Mouse (Mus musculus) neural tube, embryonic 15.5 days (tissue): ENCODE data around the gene Sept9. TPM values are rescaled to one million over a fixed set of nuclear protein-coding genes. Genes with fewer than 3 reads are reported as not detected.

Experiments used
- ATAC-seq: fragments of 200-750 bp; cut with Nextera tagmentation; 2 replicates; pipeline ENCODE4 v1.8.0; 2017; ENCODE audit warnings: mild to moderate bottlenecking, moderate TSS enrichment, moderate library complexity; ENCODE audit not compliant: low FRiP score
- H3K27ac ChIP-seq: fragments of 300-500 bp; sonication (generic); replicated peaks from 2 replicates; pipeline ENCODE4 v1.5.1; 2015; ENCODE audit warnings: mild to moderate bottlenecking, inconsistent platforms
- H3K27me3 ChIP-seq: fragments of 300-500 bp; sonication (generic); replicated peaks from 2 replicates; pipeline ENCODE4 v1.6.1; 2015; ENCODE audit warnings: inconsistent platforms
- H3K36me3 ChIP-seq: fragments of 300-500 bp; sonication (generic); 2 replicates; pipeline ENCODE4 v1.6.1; 2015; ENCODE audit warnings: inconsistent platforms
- H3K4me1 ChIP-seq: fragments of 300-500 bp; sonication (generic); 2 replicates; pipeline ENCODE4 v1.6.1; 2015; ENCODE audit warnings: inconsistent platforms
- H3K4me2 ChIP-seq: fragments of 300-500 bp; sonication (generic); 2 replicates; pipeline ENCODE4 v1.6.1; 2015; ENCODE audit warnings: inconsistent platforms, mild to moderate bottlenecking, moderate library complexity
- H3K4me3 ChIP-seq: fragments of 300-500 bp; sonication (generic); replicated peaks from 2 replicates; pipeline ENCODE4 v1.5.1; 2015; ENCODE audit warnings: mild to moderate bottlenecking, inconsistent platforms
- H3K9ac ChIP-seq: fragments of 300-500 bp; sonication (generic); replicated peaks from 2 replicates; pipeline ENCODE4 v1.6.1; 2015; ENCODE audit warnings: mild to moderate bottlenecking, inconsistent platforms
- H3K9me3 ChIP-seq: fragments of 300-500 bp; sonication (generic); replicated peaks from 2 replicates; pipeline ENCODE4 v1.6.1; 2016; ENCODE audit warnings: inconsistent platforms
- WGBS: fragments of 180-500 bp; shearing (Covaris S2); methylation state at CpG from one replicate; pipeline ENCODE4 v1.1.7; 2015; ENCODE audit warnings: mixed read lengths; 5-methylcytosine and 5-hydroxymethylcytosine counted together
- polyA plus RNA-seq: library from polyadenylated mRNA; unstranded; fragments of >200 nt; fragmentation: Nextera tagmentation; extraction: Ambion mirVana; gene quantifications from 2 replicates; pipeline ENCODE4 v1.2.1, GENCODE M21; 2015

The Sept9 gene
- polyA plus RNA-seq, 1 experiment from 2014 or later, result 92.2 TPM

DNA sequence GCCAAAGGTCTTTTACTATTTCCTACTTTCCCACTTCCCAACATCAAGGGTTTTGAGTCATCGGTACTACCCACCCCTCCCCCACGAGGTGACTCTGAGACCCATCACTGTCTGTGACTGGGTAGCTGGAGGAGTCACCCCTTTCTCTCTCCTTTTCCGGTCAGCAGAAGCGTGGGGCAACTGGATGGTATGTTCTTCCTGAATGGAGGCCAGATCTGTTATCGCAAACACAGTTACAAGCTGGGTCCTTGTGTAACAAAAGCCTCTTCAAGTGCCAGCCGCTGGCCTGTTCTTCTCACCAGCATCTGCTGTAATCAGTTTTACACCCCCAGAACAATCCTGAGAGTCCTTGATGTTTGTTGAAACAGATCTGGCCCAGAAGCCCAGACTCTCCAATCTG, 70.5 kb downstream of the Sept9 start:
- Histone ChIP-seq H3K36me3 (no peaks in the 10 kb centered on the region), H3K4me1 (peaks cover 53% of the 10 kb centered on the region), H3K4me3 (no peak overlapping the region), H3K9me3 (no peaks in the 10 kb centered on the region), H3K9ac (no peak overlapping the region), H3K4me2 (no peak overlapping the region), H3K27ac (no peak overlapping the region), H3K27me3 (no peaks in the 10 kb centered on the region)
- ATAC-seq, result no peak
- WGBS, result 53% methylated on average over 6 of the region's 6 CpGs

DNA sequence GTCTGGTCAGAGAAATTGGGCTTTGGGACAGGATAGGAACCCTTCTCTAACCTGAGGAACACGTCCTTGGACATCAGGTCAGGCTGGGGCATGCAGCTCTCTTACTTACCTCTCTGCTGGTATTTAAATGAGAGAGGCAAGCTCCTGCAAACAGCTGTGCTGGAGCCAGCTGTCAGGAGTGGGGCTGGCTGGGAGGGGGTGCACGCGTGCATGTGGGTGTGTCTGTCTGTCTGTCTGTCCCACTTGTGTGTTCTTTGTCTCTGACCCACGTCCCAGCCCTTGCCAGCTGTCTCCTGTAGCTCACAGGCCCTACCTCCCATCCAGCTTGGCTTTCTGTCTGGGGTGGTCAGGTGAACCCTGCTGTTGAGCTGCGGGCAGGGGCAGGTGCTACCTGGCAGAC, 75.5 kb downstream of the Sept9 start:
- 75% methylated on average over 5 of the region's 5 CpGs for WGBS
- Histone ChIP-seq H3K27ac (no peak overlapping the region), H3K27me3 (no peaks in the 10 kb centered on the region), H3K9ac (no peak overlapping the region), H3K36me3 (no peaks in the 10 kb centered on the region), H3K4me2 (no peak overlapping the region), H3K9me3 (no peaks in the 10 kb centered on the region), H3K4me1 (peaks cover 39% of the 10 kb centered on the region), H3K4me3 (no peak overlapping the region)
- ATAC-seq, result no peak

- peak; percentile 59; the same call in 1 of the 2 replicates for ATAC-seq
- 33% methylated on average over 6 of the region's 6 CpGs for WGBS
- Histone ChIP-seq H3K27ac (0 out of 2 replicates have a peak overlapping the region, but pooled peaks have one; percentile 23), H3K4me1 (peaks cover 44% of the 10 kb centered on the region), H3K9me3 (no peaks in the 10 kb centered on the region), H3K36me3 (no peaks in the 10 kb centered on the region), H3K4me2 (no peak overlapping the region), H3K27me3 (no peaks in the 10 kb centered on the region), H3K9ac (no peak overlapping the region), H3K4me3 (no peak overlapping the region)
Measured at GRCm38 (mm10) chr11:117275999-117276398, 76.5 kb downstream of the Sept9 start.

GRCm38 (mm10) chr11:117276946-117277345, 77.5 kb downstream of the Sept9 start:
- ATAC-seq, result no peak
- no peaks in the 10 kb centered on the region for H3K9me3 ChIP-seq
- no peak overlapping the region for H3K4me3 ChIP-seq
- no peak overlapping the region for H3K9ac ChIP-seq
- no peaks in the 10 kb centered on the region for H3K27me3 ChIP-seq
- WGBS, result 80% methylated on average over 8 of the region's 8 CpGs
- H3K36me3 ChIP-seq, result no peaks in the 10 kb centered on the region
- peaks cover 52% of the 10 kb centered on the region for H3K4me1 ChIP-seq
- H3K4me2 ChIP-seq, result no peak overlapping the region
- H3K27ac ChIP-seq, result no peak overlapping the region

DNA sequence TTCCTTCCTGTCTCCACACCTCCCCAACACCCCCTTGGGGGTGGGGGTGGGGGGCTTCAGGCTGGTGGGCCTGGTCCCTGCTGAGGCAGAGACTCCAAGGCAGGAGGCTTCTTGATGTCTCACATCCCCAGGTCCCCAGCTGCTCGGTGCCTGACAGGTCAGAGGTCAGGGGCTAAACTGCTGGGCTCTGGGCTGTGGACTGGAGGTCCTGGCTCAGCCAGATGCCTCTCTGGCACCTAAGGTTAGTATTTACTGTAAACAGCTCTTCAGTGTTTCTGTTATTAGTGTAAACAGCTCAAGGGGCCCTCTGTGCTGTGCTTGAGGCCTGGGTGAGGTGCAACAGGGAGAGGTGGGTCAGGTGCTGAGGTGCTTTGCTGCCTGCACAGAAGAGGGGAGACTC, 78.7 kb downstream of the Sept9 start:
- no peak overlapping the region for H3K9ac ChIP-seq
- peaks cover 52% of the 10 kb centered on the region for H3K4me1 ChIP-seq

DNA sequence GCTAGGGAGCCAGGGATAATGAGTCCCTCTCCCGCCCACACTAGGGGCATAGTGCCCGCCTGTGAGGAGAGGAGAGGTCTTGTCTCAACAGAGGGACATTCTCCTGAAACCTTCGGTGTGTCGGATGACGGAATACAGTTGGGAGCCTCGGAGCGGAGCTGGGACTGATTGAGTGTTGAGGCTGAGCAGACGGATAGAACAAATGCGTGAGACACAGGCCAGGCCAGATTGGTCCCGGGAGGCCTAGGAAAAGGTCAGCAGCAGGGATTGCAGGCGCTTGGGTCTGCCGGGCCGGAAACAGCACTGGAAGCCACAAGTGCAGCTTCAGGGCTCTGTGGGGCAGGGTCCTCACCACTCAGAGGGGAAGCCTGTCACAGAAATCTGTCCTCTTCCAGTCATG, 79.1 kb downstream of the Sept9 start:
- Histone ChIP-seq H3K9me3 (no peaks in the 10 kb centered on the region), H3K9ac (no peak overlapping the region), H3K27me3 (no peaks in the 10 kb centered on the region), H3K4me3 (no peak overlapping the region), H3K27ac (no peak overlapping the region), H3K4me1 (peaks cover 52% of the 10 kb centered on the region), H3K36me3 (no peaks in the 10 kb centered on the region), H3K4me2 (no peak overlapping the region)
- ATAC-seq, result no peak
- WGBS, result 48% methylated on average over 13 of the region's 13 CpGs

More for the DNA sequence above, 78.7 kb downstream of the Sept9 start:
- 25% methylated on average over 1 of the region's 1 CpGs for WGBS
- Histone ChIP-seq H3K4me2 (no peak overlapping the region), H3K4me3 (no peak overlapping the region), H3K27me3 (no peaks in the 10 kb centered on the region), H3K27ac (no peak overlapping the region), H3K36me3 (no peaks in the 10 kb centered on the region), H3K9me3 (no peaks in the 10 kb centered on the region)
- no peak for ATAC-seq

DNA sequence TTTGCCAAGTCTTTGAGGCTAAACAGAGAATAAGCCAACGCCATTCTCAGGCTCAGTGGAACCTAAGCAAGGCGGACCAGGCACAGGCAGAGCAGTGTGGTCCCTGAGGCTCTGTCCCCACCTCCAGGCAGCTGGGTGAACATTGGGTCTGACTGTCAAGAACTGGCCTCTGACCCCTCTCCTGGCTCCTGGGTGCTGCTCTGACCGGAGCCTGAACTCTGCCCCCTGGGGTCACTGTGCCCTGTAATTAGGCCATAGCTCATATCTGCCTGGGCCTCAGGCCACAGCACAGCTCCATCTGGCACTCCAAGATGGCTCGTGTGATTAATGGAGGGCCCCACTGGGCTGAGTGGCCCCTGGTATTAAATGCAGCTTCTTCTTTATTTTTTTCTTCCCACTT, 80.5 kb downstream of the Sept9 start:
- Histone ChIP-seq H3K4me2 (no peak overlapping the region), H3K36me3 (no peaks in the 10 kb centered on the region), H3K27me3 (no peaks in the 10 kb centered on the region), H3K27ac (no peak overlapping the region), H3K9me3 (no peaks in the 10 kb centered on the region), H3K4me3 (no peak overlapping the region), H3K9ac (no peak overlapping the region), H3K4me1 (peaks cover 60% of the 10 kb centered on the region)
- 54% methylated on average over 4 of the region's 4 CpGs for WGBS
- no peak for ATAC-seq

DNA sequence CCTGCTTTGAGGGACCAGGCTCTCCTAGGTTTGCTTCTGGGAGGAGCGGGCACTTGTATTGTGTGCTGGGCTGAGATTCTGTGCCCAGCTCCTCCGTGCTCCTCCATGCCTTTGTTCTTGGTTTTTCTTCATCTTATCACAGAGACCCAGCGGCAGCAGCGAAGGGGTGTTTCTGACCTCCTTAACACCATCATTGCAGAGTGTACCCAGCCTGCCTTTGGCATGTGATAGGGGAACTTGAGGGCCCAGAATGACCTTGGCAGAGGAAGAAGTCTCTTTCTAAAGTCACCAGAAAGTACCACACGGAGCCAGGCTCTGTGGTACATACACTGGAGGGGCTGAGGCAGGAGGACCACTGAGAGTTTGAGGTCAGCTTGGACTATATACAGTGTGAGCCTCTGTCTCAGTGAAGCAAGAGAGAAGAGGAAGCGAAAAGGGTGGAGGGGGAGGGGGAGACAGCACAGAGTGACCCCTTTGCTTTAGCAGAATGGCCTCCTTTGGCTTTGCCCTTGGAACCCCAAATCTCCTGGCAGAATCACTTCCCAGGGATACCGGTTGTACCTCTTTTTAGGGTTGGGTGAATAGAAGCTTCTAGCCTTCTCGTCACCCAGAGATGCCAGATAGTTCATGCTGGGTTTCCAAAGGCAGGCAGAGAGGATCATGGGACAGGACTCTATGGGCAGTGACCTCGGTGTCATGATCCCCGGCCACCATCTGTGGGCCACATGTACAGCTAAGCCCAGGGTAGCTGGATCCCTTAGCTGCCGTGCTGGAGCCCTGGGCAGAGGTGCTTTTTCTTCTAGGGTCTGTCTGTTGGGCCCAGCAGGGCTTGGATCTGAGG, 83.8 kb downstream of the Sept9 start:
- 79% methylated on average over 11 of the region's 11 CpGs for WGBS
- H3K27me3 ChIP-seq, result no peaks in the 10 kb centered on the region
- no peak overlapping the region for H3K27ac ChIP-seq
- no peak for ATAC-seq
- no peak overlapping the region for H3K9ac ChIP-seq
- H3K9me3 ChIP-seq, result no peaks in the 10 kb centered on the region
- peaks cover 47% of the 10 kb centered on the region for H3K4me1 ChIP-seq
- no peaks in the 10 kb centered on the region for H3K36me3 ChIP-seq
- no peak overlapping the region for H3K4me2 ChIP-seq
- no peak overlapping the region for H3K4me3 ChIP-seq

DNA sequence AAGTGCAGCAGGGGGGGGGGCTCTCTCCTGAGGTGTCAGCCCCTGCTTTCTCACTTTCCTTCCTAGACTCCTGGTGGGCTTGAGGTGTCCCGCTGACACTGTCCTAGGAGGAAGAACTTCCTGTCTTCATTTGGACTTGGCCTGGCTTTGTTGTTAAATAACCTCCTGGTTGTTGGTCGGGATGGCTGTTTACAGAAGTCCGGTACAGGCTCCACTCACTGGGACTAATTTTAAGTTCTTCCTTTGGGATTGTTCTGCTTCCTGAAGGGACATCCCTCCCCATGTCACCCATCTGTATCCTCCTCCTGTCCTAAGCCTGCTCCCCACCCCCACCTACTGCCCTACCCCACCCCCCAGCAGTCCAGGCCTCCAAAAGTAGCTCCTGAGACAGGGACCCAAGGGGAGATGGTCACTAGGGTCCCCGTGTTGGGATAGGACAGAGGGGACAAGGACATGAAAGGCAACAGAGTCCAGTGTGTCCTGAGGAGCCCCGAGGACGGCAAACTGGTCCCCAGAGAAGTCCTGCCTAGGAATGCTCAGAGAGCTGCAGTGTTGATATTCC, 84.5 kb downstream of the Sept9 start:
- H3K36me3 ChIP-seq, result no peaks in the 10 kb centered on the region
- H3K4me3 ChIP-seq, result no peak overlapping the region
- ATAC-seq, result no peak
- H3K9ac ChIP-seq, result no peak overlapping the region
- no peaks in the 10 kb centered on the region for H3K27me3 ChIP-seq
- H3K9me3 ChIP-seq, result no peaks in the 10 kb centered on the region
- H3K27ac ChIP-seq, result 0 out of 2 replicates have a peak overlapping the region, but pooled peaks have one; percentile 61
- no peak overlapping the region for H3K4me2 ChIP-seq
- 67% methylated on average over 6 of the region's 6 CpGs for WGBS
- H3K4me1 ChIP-seq, result peaks cover 41% of the 10 kb centered on the region

DNA sequence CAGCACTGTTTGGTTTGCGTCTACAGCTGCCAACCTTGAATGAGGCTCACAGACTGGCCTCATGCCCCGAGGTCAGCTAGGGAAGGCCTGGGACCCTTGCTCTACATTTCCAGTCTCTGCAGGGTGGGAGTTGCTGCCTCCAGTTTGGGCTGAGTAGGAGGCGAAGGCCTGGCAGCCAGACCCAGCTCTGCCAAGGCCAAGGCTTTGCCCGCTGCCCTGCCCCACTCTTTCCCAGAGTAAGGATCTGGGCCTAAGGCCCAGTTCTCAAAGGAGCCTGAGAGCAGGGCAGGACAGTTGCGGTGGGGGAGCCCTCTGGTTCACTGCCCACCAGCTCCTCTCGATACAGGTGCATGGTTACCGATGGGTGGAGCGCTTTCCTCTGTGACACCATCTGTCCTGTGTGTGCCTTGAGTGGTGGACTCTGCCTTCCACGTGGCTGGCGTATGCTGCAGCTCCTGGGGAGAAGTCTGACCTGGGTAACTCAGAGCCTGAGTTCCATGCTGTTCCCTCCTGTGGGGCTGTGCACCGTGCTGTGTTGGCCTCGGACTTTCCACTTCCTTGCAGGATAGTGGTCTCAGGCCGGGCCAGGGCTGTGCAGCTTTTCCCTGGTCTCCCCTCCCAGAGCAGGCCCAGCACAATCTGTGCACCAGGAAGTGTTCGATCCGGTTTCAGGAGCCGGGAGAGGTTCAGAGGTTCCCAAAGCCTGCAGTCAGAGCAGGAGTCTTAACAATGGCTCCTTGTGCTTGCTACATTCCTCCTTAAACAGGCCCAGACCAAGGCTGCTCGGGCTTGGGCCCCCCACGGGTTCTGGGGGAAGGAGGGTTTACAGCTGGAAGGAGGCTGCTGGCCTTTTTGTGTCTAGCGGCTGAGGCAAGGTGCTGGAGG, 85.5 kb downstream of the Sept9 start:
- Histone ChIP-seq H3K4me3 (no peak overlapping the region), H3K27me3 (no peaks in the 10 kb centered on the region), H3K27ac (peak overlapping the region; percentile 61), H3K9ac (no peak overlapping the region), H3K4me1 (peaks cover 39% of the 10 kb centered on the region), H3K36me3 (no peaks in the 10 kb centered on the region), H3K4me2 (no peak overlapping the region), H3K9me3 (no peaks in the 10 kb centered on the region)
- WGBS, result 42% methylated on average over 19 of the region's 19 CpGs
- no peak for ATAC-seq

- Histone ChIP-seq H3K9ac (no peak overlapping the region), H3K27me3 (no peaks in the 10 kb centered on the region), H3K27ac (no peak overlapping the region), H3K4me2 (no peak overlapping the region), H3K4me3 (no peak overlapping the region), H3K9me3 (no peaks in the 10 kb centered on the region), H3K36me3 (no peaks in the 10 kb centered on the region), H3K4me1 (peaks cover 33% of the 10 kb centered on the region)
- ATAC-seq, result no peak
- 65% methylated on average over 10 of the region's 10 CpGs for WGBS
Measured at GRCm38 (mm10) chr11:117285606-117285931, 86.1 kb downstream of the Sept9 start.
